Mouse (Mus musculus) erythroblast, embryonic 14.5 days (primary cell): ENCODE measurements around the gene Rps6kb2. TPM values are rescaled to one million over a fixed set of nuclear protein-coding genes. Genes with fewer than 3 reads are reported as not detected.

ENCODE experiments used
- H3K27me3 ChIP-seq: 2 replicates; pipeline ENCODE4 v1.6.1; 2012; ENCODE audit warnings: inconsistent platforms; ENCODE audit not compliant: control insufficient read depth
- H3K36me3 ChIP-seq: 2 replicates; pipeline ENCODE4 v1.6.1; 2012; ENCODE audit warnings: mild to moderate bottlenecking, inconsistent platforms; ENCODE audit not compliant: control insufficient read depth
- H3K4me1 ChIP-seq: 2 replicates; pipeline ENCODE4 v1.6.1; 2012; ENCODE audit warnings: inconsistent platforms; ENCODE audit not compliant: control insufficient read depth
- H3K4me3 ChIP-seq: replicated peaks from 2 replicates; pipeline ENCODE3; 2012; ENCODE audit warnings: moderate library complexity, mild to moderate bottlenecking, inconsistent platforms
- H3K9me3 ChIP-seq: 2 replicates; pipeline ENCODE4 v1.6.1; 2012; ENCODE audit warnings: low read length, inconsistent platforms, mixed read lengths; ENCODE audit not compliant: control insufficient read depth
- GATA1 ChIP-seq: IDR thresholded peaks from 2 replicates; pipeline ENCODE4 v1.6.1; 2012; ENCODE audit warnings: low read length, inconsistent platforms, mixed read lengths
- TAL1 ChIP-seq: IDR thresholded peaks from 3 replicates; pipeline ENCODE4 v1.6.1; 2012; ENCODE audit warnings: low read length, inconsistent platforms, mixed read lengths
- polyA plus RNA-seq: library from polyadenylated mRNA; stranded (reverse); fragments of >175 nt; gene quantifications from 2 replicates; pipeline ENCODE4 v1.2.3, GENCODE M21; 2012

Gene Rps6kb2
- polyA plus RNA-seq, 1 experiment = 24.5 TPM

DNA sequence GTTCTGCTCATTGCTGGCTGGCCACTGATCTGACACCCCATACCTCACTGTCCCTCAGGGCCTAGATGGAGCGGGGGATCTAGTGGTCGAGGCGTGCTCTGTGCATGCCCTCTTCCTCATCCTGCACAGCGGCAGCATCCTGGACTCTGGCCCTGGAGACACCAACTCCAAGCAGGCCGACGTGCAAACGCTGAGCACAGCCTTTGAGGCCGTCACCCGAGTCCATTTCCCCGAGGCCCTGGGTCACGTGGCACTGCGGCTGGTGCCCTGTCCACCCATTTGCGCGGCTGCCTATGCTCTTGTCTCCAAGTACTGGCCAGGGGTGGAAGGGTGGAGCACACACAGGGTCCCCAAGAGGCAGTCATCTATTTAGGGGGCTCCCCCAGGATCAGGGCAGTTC is 56.5 kb downstream of the Rps6kb2 start:
- TF ChIP-seq GATA1 = no peak
- TF ChIP-seq TAL1 = no peak
- no peak overlapping the region for H3K4me3 ChIP-seq
- H3K4me1 ChIP-seq = peaks cover 3% of the 10 kb centered on the region
- H3K9me3 ChIP-seq = no peaks in the 10 kb centered on the region; the same call in 1 of the 2 replicates
- peaks cover 8% of the 10 kb centered on the region for H3K36me3 ChIP-seq
- H3K27me3 ChIP-seq = peaks cover 24% of the 10 kb centered on the region

GRCm38 (mm10) chr19:4104675-4105194 is 58.4 kb downstream of the Rps6kb2 start:
- peaks cover 14% of the 10 kb centered on the region for H3K4me1 ChIP-seq
- no peak overlapping the region for H3K4me3 ChIP-seq
- peaks cover 43% of the 10 kb centered on the region for H3K27me3 ChIP-seq
- peaks cover 2% of the 10 kb centered on the region; the same call in 1 of the 2 replicates for H3K36me3 ChIP-seq
- H3K9me3 ChIP-seq = peaks cover 8% of the 10 kb centered on the region; the same call in 1 of the 2 replicates
- TF ChIP-seq TAL1 = no peak
- no peak for TF ChIP-seq GATA1

Other genes with a start within 250 kb of the Rps6kb2 start
- gene Aldh3b1, start 233.5 kb downstream of the Rps6kb2 start, polyA plus RNA-seq = not detected in 2 replicates
- gene Unc93b1, start 228.2 kb downstream of the Rps6kb2 start, polyA plus RNA-seq = 0.65 and 0.77 TPM in 2 replicates
- 0.01 TPM in 1 of 2 replicates, not detected in the other for gene Aldh3b3, start 204.7 kb downstream of the Rps6kb2 start, polyA plus RNA-seq
- gene Aldh3b2, start 191.0 kb downstream of the Rps6kb2 start, polyA plus RNA-seq = 0.11 and 0.20 TPM in 2 replicates
- gene Acy3, start 176.8 kb downstream of the Rps6kb2 start, polyA plus RNA-seq = 0.10 TPM in 1 of 2 replicates, not detected in the other
- not detected in 2 replicates for gene Tbx10, start 170.6 kb downstream of the Rps6kb2 start, polyA plus RNA-seq
- 0.45 and 0.73 TPM in 2 replicates for gene Nudt8, start 162.8 kb downstream of the Rps6kb2 start, polyA plus RNA-seq
- 0.05 TPM in 2 replicates for gene Gm49405, start 162.7 kb downstream of the Rps6kb2 start, polyA plus RNA-seq
- 0.06 and 0.07 TPM in 2 replicates for gene Doc2g, start 160.0 kb downstream of the Rps6kb2 start, polyA plus RNA-seq
- 47.7 and 49.2 TPM in 2 replicates for gene Ndufv1, start 150.5 kb downstream of the Rps6kb2 start, polyA plus RNA-seq
- gene Gstp1, start 125.4 kb downstream of the Rps6kb2 start, polyA plus RNA-seq = 14.9 and 28.9 TPM in 2 replicates
- gene Gstp2, start 117.3 kb downstream of the Rps6kb2 start, polyA plus RNA-seq = not detected in 2 replicates
- 1.3 TPM in 2 replicates for gene Gstp3, start 103.8 kb downstream of the Rps6kb2 start, polyA plus RNA-seq
- gene Cabp2, start 81.8 kb downstream of the Rps6kb2 start, polyA plus RNA-seq = not detected in 2 replicates
- gene Cdk2ap2, start 66.2 kb downstream of the Rps6kb2 start, polyA plus RNA-seq = 11.2 and 12.1 TPM in 2 replicates
- 0.66 and 0.94 TPM in 2 replicates for gene Pitpnm1, start 63.4 kb downstream of the Rps6kb2 start, polyA plus RNA-seq
- gene Aip, start 37.5 kb downstream of the Rps6kb2 start, polyA plus RNA-seq = 23.9 and 25.1 TPM in 2 replicates
- 0.01 TPM in 1 of 2 replicates, not detected in the other for gene Gpr152, start 23.6 kb downstream of the Rps6kb2 start, polyA plus RNA-seq
- 0.05 TPM in 2 replicates for gene Cabp4, start 19.3 kb downstream of the Rps6kb2 start, polyA plus RNA-seq
- 6.2 and 7.5 TPM in 2 replicates for gene Coro1b, start 14.7 kb downstream of the Rps6kb2 start, polyA plus RNA-seq
- 5.6 and 7.7 TPM in 2 replicates for gene Ptprcap, start 9.8 kb downstream of the Rps6kb2 start, polyA plus RNA-seq
- gene Carns1, start 12.1 kb upstream of the Rps6kb2 start, polyA plus RNA-seq = not detected in 2 replicates
- gene Tbc1d10c, start 27.9 kb upstream of the Rps6kb2 start, polyA plus RNA-seq = 0.18 and 0.22 TPM in 2 replicates
- gene Ppp1ca, start 28.7 kb upstream of the Rps6kb2 start, polyA plus RNA-seq = 42.7 and 52.0 TPM in 2 replicates
- gene Rad9a, start 38.3 kb upstream of the Rps6kb2 start, polyA plus RNA-seq = 2.6 and 3.9 TPM in 2 replicates
- gene Clcf1, start 50.9 kb upstream of the Rps6kb2 start, polyA plus RNA-seq = not detected in 2 replicates
- 0.22 TPM in 1 of 2 replicates, not detected in the other for gene AC109138.7, start 51.0 kb upstream of the Rps6kb2 start, polyA plus RNA-seq
- gene Pold4, start 68.5 kb upstream of the Rps6kb2 start, polyA plus RNA-seq = 0.49 and 0.74 TPM in 2 replicates
- gene Ssh3, start 105.8 kb upstream of the Rps6kb2 start, polyA plus RNA-seq = 0.19 and 0.24 TPM in 2 replicates
- 0.22 and 0.38 TPM in 2 replicates for gene Ankrd13d, start 119.8 kb upstream of the Rps6kb2 start, polyA plus RNA-seq
- 20.9 and 22.2 TPM in 2 replicates for gene Grk2, start 142.9 kb upstream of the Rps6kb2 start, polyA plus RNA-seq
- 1.3 and 2.7 TPM in 2 replicates for gene Kdm2a, start 234.9 kb upstream of the Rps6kb2 start, polyA plus RNA-seq